Mouse (Mus musculus) thymus, postnatal 4 days (tissue): ENCODE data around the gene Rtn1.

Experiments
- DNase-seq: peaks from one replicate; pipeline ENCODE4 v3.0.0; 2021

Rtn1 gene

GRCm38 (mm10) chr12:72223557-72224102 lies 185.2 kb downstream of the Rtn1 start:
- DNase-seq: no peak

DNA sequence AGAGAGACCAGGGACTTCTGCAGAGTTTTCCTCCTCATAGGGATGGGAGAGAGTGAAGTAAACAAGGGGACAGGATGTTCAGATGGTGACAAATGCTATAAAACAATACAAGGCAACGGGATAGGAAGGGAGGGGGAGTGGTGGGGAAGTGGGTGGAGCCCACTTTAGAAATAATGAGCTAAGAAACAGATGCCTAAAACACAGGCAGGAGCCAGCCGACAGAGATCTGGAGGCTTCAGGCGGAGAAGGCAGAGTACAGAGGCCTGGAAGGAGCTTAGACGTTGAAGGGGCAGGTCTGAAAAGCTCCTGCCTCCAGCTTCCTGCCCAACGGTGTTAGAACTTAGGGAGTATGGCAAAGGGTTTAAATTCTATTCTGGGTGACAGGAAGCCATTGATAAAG lies 195.3 kb downstream of the Rtn1 start:
- no peak for DNase-seq

DNA sequence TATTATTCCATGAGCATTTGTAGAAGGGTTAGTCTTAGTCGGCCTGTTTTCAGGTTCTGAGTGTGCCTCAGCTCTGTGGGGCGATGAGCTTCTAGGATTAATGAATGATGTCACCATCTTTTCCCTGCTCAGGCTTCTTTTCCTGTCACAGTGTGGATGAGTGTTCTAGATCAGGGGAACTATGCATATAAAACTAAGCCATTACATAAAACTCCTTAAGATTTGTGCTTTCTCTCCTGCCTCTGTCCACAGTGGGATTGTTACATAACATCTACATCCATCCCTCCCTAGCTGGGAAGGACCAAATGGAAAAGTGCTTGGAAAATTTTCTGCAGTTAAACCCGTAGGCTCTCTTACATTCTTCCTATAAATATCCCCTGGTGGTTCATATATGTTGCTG lies 208.0 kb downstream of the Rtn1 start:
- DNase-seq: no peak

DNA sequence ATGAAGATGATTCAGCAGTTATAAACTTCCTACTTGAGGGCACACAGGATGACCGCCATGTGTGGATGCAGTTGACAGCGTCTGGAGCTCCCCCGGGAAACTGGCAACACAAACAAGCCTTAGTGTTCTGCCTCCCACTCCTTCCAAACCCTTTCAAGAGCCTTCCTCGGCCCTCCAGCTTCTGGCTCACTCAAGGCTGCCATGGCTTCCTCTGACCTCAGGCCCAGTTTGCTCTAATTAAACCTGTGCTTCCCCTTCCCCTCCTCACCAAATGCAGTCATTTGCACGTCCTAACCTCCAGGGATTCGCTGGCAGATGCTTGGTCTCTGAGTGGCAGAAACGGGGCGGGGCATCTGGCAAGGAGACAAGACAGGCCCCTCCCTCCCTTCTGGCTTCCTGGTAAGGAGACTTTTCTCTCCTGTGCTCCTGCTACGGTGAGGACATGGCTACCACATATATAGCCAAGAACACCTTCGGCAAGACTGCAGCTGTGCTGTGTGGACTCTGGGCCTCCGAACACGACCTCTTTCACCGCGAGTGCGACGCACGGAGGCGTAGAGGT lies 210.8 kb downstream of the Rtn1 start:
- DNase-seq: no peak

DNA sequence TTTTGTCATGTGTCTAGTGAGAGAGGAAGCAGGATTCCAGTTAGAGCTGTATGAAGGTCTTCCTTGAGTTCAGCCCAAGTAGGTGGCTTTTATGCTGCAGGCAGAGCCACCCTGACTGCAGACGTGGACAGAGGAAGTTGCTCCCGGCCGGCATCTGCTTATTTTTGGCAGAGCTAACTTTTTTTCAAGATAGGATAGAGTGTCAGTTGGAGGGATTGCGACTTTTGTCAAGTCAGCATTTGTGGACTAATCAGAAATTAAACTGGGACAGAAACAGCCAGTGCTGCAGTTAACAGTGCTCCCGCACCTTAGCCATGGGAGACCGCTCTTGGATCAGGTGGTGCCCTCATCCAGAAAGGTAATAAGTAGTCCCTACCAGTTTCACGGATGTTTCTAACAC lies 211.4 kb downstream of the Rtn1 start:
- DNase-seq: no peak

GRCm38 (mm10) chr12:72184929-72185328 lies 223.9 kb downstream of the Rtn1 start, which contains the start of gene Ccdc175:
Gene Ccdc175, minus strand, starts transcription at chr12:72185029.
- no peak for DNase-seq

DNA sequence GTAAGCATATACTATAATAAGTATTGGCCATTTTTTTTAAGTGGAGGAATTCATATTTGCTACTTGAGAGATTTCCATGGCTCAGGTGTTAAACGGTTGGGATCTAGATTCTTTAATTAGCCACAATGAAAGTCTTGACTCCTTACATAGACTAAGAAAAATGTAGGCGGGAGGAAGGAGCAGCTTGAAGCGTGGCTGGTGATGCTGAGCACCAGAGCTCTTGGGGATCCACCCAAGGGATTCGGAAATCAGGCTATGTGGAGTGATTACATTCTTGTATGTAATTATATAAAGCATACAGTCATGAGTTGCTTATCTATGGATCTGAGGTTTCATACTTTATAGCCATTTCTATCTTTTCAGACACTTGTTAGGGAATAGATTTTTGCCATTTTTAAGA lies 229.3 kb downstream of the Rtn1 start:
- no peak for DNase-seq

- no peak for DNase-seq
Observed at GRCm38 (mm10) chr12:72178322-72178721, 230.5 kb downstream of the Rtn1 start.
